Mouse (Mus musculus) ES-E14 (cell line): ENCODE results near the gene Lcorl.

Source experiments
- HCFC1 ChIP-seq: IDR thresholded peaks from 2 replicates; pipeline ENCODE4 v1.6.1; 2012; ENCODE audit warnings: low read length, inconsistent platforms, borderline replicate concordance; ENCODE audit not compliant: insufficient read depth
- ZNF384 ChIP-seq: IDR thresholded peaks from 2 replicates; pipeline ENCODE4 v1.6.1; 2012; ENCODE audit warnings: low read depth, low read length, inconsistent platforms

DNA sequence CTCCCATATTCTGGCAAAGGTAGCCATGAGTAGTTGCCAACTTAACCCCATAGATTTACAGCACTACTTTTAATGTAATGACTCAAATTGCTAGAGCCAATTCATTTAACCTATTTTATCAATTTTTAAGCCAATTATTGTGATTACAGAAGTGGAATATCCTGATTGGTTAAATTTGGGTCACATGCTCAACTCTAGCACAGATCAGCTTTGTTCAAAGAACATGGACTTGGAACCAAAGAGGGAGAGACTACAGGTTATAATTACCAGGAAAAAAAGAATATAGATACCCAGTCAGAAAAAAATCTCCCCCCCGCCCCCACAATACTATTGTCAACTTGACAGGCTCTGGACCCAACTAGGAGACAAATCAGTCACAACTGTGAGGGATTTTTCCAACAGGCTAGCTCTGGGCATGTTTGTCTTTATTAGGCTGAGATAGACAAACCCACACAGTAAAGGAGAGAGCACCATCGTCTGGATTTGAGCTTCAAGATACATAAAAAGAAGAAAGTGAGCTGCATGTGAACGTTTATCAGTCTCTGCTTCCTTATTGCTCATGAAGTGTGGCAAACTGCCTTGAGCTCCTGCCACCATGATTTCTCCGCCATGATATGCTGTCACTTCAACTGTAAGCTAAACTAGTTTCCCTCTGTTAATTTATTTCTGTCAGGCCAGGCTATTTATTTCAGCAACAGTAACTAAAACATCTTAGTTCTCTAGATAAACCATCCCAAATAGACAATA is 17.0 kb upstream of the Lcorl start:
- no peak for TF ChIP-seq ZNF384
- no peak for TF ChIP-seq HCFC1
